Mouse (Mus musculus) urinary bladder, adult 18-20 months (tissue): ENCODE data around the gene Nradd.

Experiments
- DNase-seq, 2 experiments: peaks; one replicate each; pipeline ENCODE4 v3.0.0; 2022; ENCODE audit warnings: low spot score in 2 of 2, mixed read lengths in 2 of 2

The Nradd gene

DNA sequence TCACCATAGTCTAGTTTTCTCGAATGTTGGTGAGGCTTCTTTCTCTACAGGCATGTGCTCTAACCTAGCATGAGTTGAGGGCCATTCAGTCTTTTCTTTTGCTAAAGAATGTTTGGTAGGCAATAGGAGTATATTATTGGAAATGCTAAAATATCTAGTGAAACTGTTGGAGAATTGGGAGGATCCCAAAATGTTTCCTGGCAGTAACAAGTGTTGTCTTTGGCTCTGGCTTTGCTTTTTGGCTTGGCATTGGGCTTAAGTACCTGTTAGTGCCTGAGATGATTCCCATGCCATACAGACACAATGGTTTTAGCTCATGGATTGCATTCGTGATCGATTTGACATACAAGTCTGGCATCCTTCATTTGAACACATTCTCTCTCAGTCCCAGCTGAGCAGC, 12.8 kb downstream of the Nradd start:
- no peak for DNase-seq

DNA sequence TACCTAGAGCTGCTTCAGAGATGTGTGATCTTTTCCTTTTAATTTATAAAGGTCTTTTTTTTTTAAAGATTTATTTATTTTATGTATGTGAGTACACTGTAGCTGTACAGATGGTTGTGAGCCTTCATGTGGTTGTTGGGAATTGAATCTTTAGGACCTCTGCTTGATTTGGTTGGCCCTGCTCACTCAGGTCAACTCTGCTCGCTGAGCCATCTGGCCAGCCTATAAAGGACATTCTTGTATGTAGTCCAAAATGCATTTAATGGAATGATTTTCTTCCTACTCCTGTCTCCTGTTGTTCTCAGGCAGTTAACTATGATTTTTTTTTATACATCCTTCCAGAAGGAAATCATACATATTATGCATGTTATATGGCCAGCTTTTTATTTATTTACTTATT, 40.7 kb downstream of the Nradd start:
- DNase-seq, result no peak

DNA sequence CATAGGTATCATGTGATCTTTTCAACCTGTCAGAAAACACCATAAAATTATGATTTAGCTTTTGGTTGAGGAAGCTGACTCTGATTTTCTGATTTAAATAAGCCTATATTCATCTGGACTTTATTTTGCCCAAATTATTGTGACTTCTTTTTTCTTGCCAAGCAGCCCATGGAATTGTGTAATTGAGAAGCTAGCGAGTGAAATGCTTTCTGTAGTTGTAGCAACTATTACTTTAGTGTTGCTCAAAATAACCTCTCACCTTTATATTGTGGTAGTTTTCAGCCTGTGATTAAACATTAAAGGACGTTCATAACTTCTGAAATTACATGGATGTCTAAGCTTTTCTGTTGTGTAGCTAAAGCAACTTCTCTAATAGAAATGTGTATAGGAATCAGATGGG, 42.1 kb downstream of the Nradd start:
- no peak for DNase-seq
